ENCODE assay signal across 8 mouse cellular contexts in the genomic region with DNA sequence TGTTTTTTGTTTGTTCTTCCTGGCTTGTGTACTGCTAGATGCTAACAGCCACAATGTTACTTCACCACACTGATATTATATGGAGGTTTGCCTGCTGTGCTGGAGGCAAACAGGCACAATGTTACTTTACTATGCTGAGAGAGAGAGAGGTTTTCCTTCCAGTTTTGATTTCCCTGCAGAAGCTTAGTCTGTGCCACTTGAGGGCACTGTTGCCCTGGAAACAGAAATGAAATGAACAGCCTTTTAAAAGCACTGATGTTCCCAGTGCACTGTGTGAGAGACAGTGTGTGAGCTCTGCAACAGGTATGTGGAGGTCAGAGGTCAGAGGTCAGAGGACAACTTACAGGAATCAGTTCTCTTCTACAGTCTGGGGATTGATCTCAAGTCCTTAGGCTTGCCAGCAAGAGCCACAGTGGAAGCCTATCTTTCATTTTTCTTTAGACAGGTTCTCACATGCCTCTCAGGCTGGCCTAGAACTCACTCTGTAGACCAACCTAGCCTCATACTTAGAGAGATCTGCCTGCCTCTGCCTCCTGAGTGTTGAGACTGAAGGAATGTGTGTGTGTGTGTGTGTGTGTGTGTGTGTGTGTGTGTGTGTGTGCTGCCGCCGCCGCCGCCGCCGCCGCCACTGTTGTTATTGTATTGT. TPM values are rescaled to one million over a fixed set of nuclear protein-coding genes. Genes with fewer than 3 reads are reported as not detected.
DNase-seq lines count a peak whose midpoint lies in the region; ATAC-seq lines count a peak whose summit lies in the region.

No protein-coding gene starts in this region.

- no peak overlapping the region for H3K4me2 ChIP-seq in embryonic facial prominence, embryonic 14.5 days (ENCODE audit: low read depth, low read length)
- no peak overlapping the region for H3K4me2 ChIP-seq in hindbrain, embryonic 12.5 days (replicated peaks)

- H3K4me3 ChIP-seq in embryonic facial prominence, embryonic 14.5 days (ENCODE audit: low read depth, low read length), result no peak overlapping the region
- no peak overlapping the region for H3K4me3 ChIP-seq in hindbrain, embryonic 12.5 days

- H3K9me3 ChIP-seq in embryonic facial prominence, embryonic 14.5 days (ENCODE audit: control insufficient read depth, low read length), result no peaks in the 10 kb centered on the region
- no peaks in the 10 kb centered on the region for H3K9me3 ChIP-seq in hindbrain, embryonic 12.5 days (replicated peaks)

- H3K27ac ChIP-seq in embryonic facial prominence, embryonic 14.5 days (replicated peaks; ENCODE audit: low read depth, low read length), result no peak overlapping the region
- no peak overlapping the region for H3K27ac ChIP-seq in hindbrain, embryonic 12.5 days

- DNase-seq in kidney, adult 18-20 months, result peak; percentile 37
- DNase-seq in kidney, adult 11 months, result no peak
- DNase-seq in adrenal gland, postnatal 36 days, result peak; percentile 53 to 62
- peak; percentile 90 for DNase-seq in embryonic facial prominence, embryonic 14.5 days (ENCODE audit: low spot score)
- peak; percentile 29 to 56 for DNase-seq in layer of hippocampus, postnatal 25 days (ENCODE audit: extremely low spot score in 1 of 2, low spot score in 1 of 2)
- peak; percentile 55 for DNase-seq in lung, postnatal 36 days
- peak; percentile 22 to 34 for DNase-seq in right cerebral cortex, postnatal 36 days (ENCODE audit: low spot score in 2 of 2)

- H3K36me3 ChIP-seq in embryonic facial prominence, embryonic 14.5 days (ENCODE audit: control insufficient read depth, insufficient read depth, low read length), result no peaks in the 10 kb centered on the region
- no peaks in the 10 kb centered on the region for H3K36me3 ChIP-seq in hindbrain, embryonic 12.5 days

- WGBS in embryonic facial prominence, embryonic 14.5 days, result 100% methylated on average over 7 of the region's 7 CpGs
- no CpG with 5 or more reads among the region's 7 CpGs for WGBS in hindbrain, embryonic 12.5 days

- peak; percentile 83 for ATAC-seq in embryonic facial prominence, embryonic 14.5 days (ENCODE audit: low read depth)
- ATAC-seq in hindbrain, embryonic 12.5 days (ENCODE audit: low FRiP score), result peak; percentile 71

- H3K9ac ChIP-seq in embryonic facial prominence, embryonic 14.5 days (ENCODE audit: low read depth, low read length), result no peak overlapping the region
- no peak overlapping the region for H3K9ac ChIP-seq in hindbrain, embryonic 12.5 days

- H3K27me3 ChIP-seq in embryonic facial prominence, embryonic 14.5 days (replicated peaks; ENCODE audit: control insufficient read depth, insufficient read depth, low read length), result no peaks in the 10 kb centered on the region
- H3K27me3 ChIP-seq in hindbrain, embryonic 12.5 days, result no peaks in the 10 kb centered on the region

- no peaks in the 10 kb centered on the region for H3K4me1 ChIP-seq in embryonic facial prominence, embryonic 14.5 days (ENCODE audit: control insufficient read depth, insufficient read depth, low read length)
- no peaks in the 10 kb centered on the region for H3K4me1 ChIP-seq in hindbrain, embryonic 12.5 days

RNA-seq across cellular contexts. Expression of gene Bdh2, which starts 9.4 kb away (rescaled TPM):
- 1 to 10 TPM; 2.2 to 3.0 TPM for total RNA-seq in adrenal gland, postnatal 36 days (2021)
- polyA plus RNA-seq in embryonic facial prominence, embryonic 14.5 days (2014; fragmentation: Nextera tagmentation; extraction: Ambion mirVana), result 9.4 and 11.1 TPM in 2 replicates
- 5.6 and 7.2 TPM in 2 replicates for polyA plus RNA-seq in hindbrain, embryonic 12.5 days (2016; fragmentation: Nextera tagmentation; extraction: Ambion mirVana)
- 1 to 10 TPM; 4.3 to 4.8 TPM for total RNA-seq in layer of hippocampus, postnatal 25 days (2021)

RNA-seq across cellular contexts. Expression of gene Slc9b2, which starts 17.1 kb away (rescaled TPM):
- 1 to 10 TPM in 1 of 2 experiments, under 1 TPM in 1; 0.56 to 2.0 TPM for total RNA-seq in adrenal gland, postnatal 36 days (2021)
- polyA plus RNA-seq in embryonic facial prominence, embryonic 14.5 days (2014; fragmentation: Nextera tagmentation; extraction: Ambion mirVana), result 3.3 and 4.2 TPM in 2 replicates
- polyA plus RNA-seq in hindbrain, embryonic 12.5 days (2016; fragmentation: Nextera tagmentation; extraction: Ambion mirVana), result 1.3 and 1.9 TPM in 2 replicates
- 1 to 10 TPM; 2.2 to 2.3 TPM for total RNA-seq in layer of hippocampus, postnatal 25 days (2021)

RNA-seq across cellular contexts. Expression of gene Slc9b1, which starts 57.5 kb away (rescaled TPM):
- total RNA-seq in adrenal gland, postnatal 36 days (2021), result under 1 TPM in 1 of 2 experiments, not detected in 1; 0.49 TPM
- 0.20 and 0.22 TPM in 2 replicates for polyA plus RNA-seq in embryonic facial prominence, embryonic 14.5 days (2014; fragmentation: Nextera tagmentation; extraction: Ambion mirVana)
- not detected in 2 replicates for polyA plus RNA-seq in hindbrain, embryonic 12.5 days (2016; fragmentation: Nextera tagmentation; extraction: Ambion mirVana)
- under 1 TPM; 0.23 to 0.44 TPM for total RNA-seq in layer of hippocampus, postnatal 25 days (2021)
